Mouse (Mus musculus): Measurements from ENCODE around the gene Dapk1. TPM values are rescaled to one million over a fixed set of nuclear protein-coding genes. Genes with fewer than 3 reads are reported as not detected.

Dapk1 gene
- total and polyA plus RNA-seq, 3 experiments = 26.0 to 27.1 (median 26.3) TPM

DNA sequence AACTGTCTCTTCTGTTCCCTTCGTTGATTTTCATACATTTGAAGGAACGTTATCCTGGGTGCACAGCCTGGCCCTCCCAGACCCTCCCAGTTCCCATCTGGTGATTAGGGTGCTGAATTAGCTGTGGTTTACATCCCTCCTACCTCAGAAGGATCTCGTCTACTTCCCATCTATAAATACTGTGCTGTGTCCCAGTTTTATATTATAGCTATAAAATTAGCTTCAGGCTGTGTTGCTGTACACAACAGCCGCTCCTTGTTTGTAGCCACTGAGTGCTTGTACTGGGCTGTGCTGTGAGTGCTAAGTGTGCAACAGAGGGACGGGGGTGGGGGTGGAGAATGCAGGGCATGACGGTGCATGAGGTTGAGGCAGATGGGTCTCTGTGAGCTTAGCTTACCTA lies 77.2 kb downstream of the Dapk1 start:
- intact Hi-C loops (cut with DNase I) = no loop called here
- H3K27ac ChIP-seq = no peak overlapping the region

DNA sequence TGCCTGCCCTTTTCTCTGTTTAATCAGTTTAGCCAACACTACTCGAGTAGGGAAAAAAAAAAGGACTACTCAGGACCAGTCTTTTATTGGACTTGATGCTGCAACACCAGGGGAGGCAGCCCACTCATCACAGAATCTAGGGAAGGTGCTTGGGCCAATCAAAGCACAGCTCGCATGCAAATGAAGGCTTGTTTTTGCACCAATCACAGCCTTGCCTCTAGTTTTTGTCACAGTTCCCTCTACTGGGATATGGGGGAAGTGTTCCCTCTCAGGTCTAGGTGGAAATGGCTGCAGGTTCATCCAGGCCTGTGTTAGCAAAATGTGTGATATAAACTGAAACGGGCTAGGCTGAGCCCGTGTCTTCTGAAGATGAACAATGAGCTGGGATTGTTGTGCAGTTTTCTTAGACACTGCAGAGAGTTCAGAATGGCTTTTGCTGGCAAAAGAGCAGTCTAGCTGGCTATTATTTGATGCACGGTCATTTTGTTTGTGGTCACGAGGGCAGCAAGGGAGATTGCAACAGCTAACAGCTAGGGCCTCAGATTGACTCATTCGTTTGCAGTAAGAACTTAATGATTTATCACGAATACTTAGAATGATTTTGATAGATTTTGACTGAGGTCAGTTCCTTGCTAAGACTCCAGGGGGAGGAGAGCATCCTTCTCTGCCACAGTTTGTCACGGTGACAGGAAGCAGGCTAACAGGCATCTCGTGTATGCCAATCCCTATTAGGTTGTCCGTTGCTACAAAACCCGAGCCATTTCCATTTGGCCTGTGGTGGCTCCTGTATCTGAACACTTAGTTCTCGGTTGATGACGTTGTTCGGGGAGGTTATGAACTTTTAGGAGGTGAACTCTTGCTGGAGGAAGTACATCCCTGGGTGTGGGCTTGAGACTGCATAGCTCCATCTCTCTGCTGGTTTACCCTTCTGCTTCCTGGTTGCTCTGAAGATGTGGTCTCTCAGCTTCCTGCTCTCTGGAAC lies 81.3 kb downstream of the Dapk1 start:
- Histone ChIP-seq H3K27ac (no peak overlapping the region), H3K36me3 (ENCODE audit: control insufficient read depth, insufficient read depth, low read length) (no peaks in the 10 kb centered on the region), H3K4me3 (no peak overlapping the region), H3K27me3 (ENCODE audit: control insufficient read depth, insufficient read depth, low read length) (no peaks in the 10 kb centered on the region), H3K9ac (ENCODE audit: low read depth, low read length) (no peak overlapping the region), H3K4me1 (ENCODE audit: control insufficient read depth, insufficient read depth, low read length) (peaks cover 16% of the 10 kb centered on the region), H3K79me2 (replicated peaks; ENCODE audit: control insufficient read depth, insufficient read depth, low read length) (no peaks in the 10 kb centered on the region)
- DNase-seq = no peak
- TF ChIP-seq CTCF (IDR thresholded peaks at IDR 0.05) (peak; percentile 29; the same call in 1 of the 2 replicates), EP300 (IDR thresholded peaks at IDR 0.05; ENCODE audit: insufficient read depth, low read depth, low read length) (no peak)
- WGBS = 63% methylated on average over 15 of the region's 15 CpGs
- intact Hi-C loops (cut with DNase I) = no loop called here

More for the DNA sequence above, 77.2 kb downstream of the Dapk1 start:
- H3K4me1 ChIP-seq (ENCODE audit: control insufficient read depth, insufficient read depth, low read length) = peaks cover 7% of the 10 kb centered on the region
- H3K9ac ChIP-seq (ENCODE audit: low read depth, low read length) = no peak overlapping the region
- 0 out of 2 replicates have a peak, but pooled peaks cover 2% of the 10 kb centered on the region for H3K79me2 ChIP-seq (replicated peaks; ENCODE audit: control insufficient read depth, insufficient read depth, low read length)
- TF ChIP-seq EP300 (IDR thresholded peaks at IDR 0.05; ENCODE audit: insufficient read depth, low read depth, low read length) (no peak), CTCF (IDR thresholded peaks at IDR 0.05) (no peak), POLR2A (IDR thresholded peaks at IDR 0.05; ENCODE audit: insufficient read depth, low read depth, low read length) (no peak)
- H3K36me3 ChIP-seq (ENCODE audit: control insufficient read depth, insufficient read depth, low read length) = no peaks in the 10 kb centered on the region
- no peak for DNase-seq
- no peaks in the 10 kb centered on the region for H3K27me3 ChIP-seq (ENCODE audit: control insufficient read depth, insufficient read depth, low read length)
- 82% methylated on average over 6 of the region's 6 CpGs for WGBS
- no peak overlapping the region for H3K4me3 ChIP-seq

DNA sequence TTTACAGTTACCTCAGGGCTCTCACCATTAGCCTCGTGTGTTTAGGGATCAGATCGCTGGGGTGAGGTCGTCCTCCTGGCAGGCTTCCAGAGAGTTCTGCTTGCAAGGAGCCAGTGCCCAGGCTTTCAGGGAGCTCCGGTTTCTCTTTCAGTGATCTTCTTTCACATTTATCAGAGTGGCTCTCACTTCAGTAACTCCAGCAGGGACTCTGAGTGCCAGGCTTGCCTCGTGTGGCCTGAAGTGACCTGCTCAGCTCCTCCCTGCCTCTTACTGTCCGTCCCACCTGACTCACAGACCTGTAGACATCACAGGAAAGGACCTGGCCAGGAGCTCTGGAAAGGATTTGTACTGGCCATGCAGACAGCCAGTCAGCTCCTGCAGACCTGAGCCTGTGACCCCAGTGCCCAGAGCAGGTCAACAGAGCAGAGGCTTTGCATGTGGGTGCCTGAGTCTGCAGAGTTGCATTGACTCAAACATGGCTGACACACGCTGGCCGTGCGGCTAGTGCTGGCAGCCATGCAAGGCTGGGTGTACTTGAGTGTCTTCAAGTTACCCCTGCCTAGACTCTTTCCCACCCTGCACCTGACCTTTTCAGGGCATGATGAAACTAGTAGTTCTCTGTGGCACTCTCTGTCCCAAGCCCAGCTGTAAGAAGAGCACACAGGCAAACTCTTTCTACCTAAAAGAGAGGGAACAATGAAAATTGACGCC lies 82.5 kb downstream of the Dapk1 start:
- Histone ChIP-seq H3K27me3 (ENCODE audit: control insufficient read depth, insufficient read depth, low read length) (no peaks in the 10 kb centered on the region), H3K27ac (peak overlapping the region; percentile 31), H3K79me2 (replicated peaks; ENCODE audit: control insufficient read depth, insufficient read depth, low read length) (no peaks in the 10 kb centered on the region), H3K4me1 (ENCODE audit: control insufficient read depth, insufficient read depth, low read length) (peaks cover 16% of the 10 kb centered on the region), H3K9ac (ENCODE audit: low read depth, low read length) (no peak overlapping the region), H3K36me3 (ENCODE audit: control insufficient read depth, insufficient read depth, low read length) (no peaks in the 10 kb centered on the region), H3K4me3 (no peak overlapping the region)
- TF ChIP-seq POLR2A (IDR thresholded peaks at IDR 0.05; ENCODE audit: insufficient read depth, low read depth, low read length) (no peak), CTCF (IDR thresholded peaks at IDR 0.05) (no peak), EP300 (IDR thresholded peaks at IDR 0.05; ENCODE audit: insufficient read depth, low read depth, low read length) (no peak)
- no peak for DNase-seq
- intact Hi-C loops (cut with DNase I) = no loop called here
- WGBS = 41% methylated on average over 10 of the region's 10 CpGs

DNA sequence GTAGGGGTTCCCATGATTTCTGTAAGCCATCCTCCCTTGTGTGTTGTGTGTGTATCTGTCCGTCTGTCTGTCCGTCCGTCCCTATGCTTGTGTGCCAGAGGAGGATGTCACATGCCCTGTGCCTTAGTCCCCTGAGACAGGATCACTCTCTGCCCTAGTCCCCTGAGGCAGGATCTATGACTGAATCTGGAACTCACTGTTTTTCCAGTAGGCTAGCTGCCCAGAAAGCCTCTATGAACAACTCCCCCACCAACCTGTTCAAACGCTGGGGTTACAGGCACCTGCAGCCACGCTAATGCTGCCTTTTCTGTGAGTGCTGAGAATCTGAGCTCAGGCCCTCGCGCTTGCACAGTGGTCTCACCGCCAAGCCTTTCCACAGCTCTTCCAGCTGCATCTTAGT lies 83.1 kb downstream of the Dapk1 start:
- TF ChIP-seq POLR2A (IDR thresholded peaks at IDR 0.05; ENCODE audit: insufficient read depth, low read depth, low read length) (no peak), CTCF (IDR thresholded peaks at IDR 0.05) (no peak), EP300 (IDR thresholded peaks at IDR 0.05; ENCODE audit: insufficient read depth, low read depth, low read length) (no peak)
- DNase-seq = no peak
- H3K4me3 ChIP-seq = no peak overlapping the region
- intact Hi-C loops (cut with DNase I) = loop anchor here (5.0 kb wide), 1 partner anchor 83 kb away; the partner anchor contains the start of gene Dapk1
- 55% methylated on average over 8 of the region's 8 CpGs for WGBS
- H3K27me3 ChIP-seq (ENCODE audit: control insufficient read depth, insufficient read depth, low read length) = no peaks in the 10 kb centered on the region
- peak overlapping the region; percentile 36; the same call in 1 of the 2 replicates for H3K27ac ChIP-seq
- H3K4me1 ChIP-seq (ENCODE audit: control insufficient read depth, insufficient read depth, low read length) = peaks cover 16% of the 10 kb centered on the region
- no peak overlapping the region for H3K9ac ChIP-seq (ENCODE audit: low read depth, low read length)
- H3K36me3 ChIP-seq (ENCODE audit: control insufficient read depth, insufficient read depth, low read length) = no peaks in the 10 kb centered on the region
- H3K79me2 ChIP-seq (replicated peaks; ENCODE audit: control insufficient read depth, insufficient read depth, low read length) = no peaks in the 10 kb centered on the region

DNA sequence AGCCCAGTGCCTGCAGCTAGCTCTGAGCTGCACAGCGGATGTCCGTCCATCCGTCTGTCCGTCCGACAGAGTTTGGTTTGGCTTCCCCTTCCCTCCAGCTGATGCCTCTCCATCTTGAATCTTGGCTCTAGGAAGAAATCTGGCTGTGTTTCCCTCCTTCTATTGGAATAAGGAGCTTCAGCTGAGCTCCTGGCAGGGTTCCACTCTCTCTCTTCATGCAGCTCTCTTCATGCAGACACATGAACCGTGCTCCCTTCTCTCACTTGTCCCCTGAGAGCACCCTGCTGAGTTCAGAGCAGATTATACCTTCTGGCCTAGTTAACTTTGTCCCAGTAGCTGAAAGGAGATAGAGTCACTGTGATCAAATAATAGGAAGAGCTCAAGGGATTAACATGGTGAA lies 83.5 kb downstream of the Dapk1 start:
- no peak overlapping the region for H3K4me3 ChIP-seq
- whole genome bisulfite sequencing = 48% methylated on average over 6 of the region's 6 CpGs
- peak; percentile 48 to 67 for DNase-seq
- no peak overlapping the region for H3K9ac ChIP-seq (ENCODE audit: low read depth, low read length)
- H3K79me2 ChIP-seq (replicated peaks; ENCODE audit: control insufficient read depth, insufficient read depth, low read length) = no peaks in the 10 kb centered on the region
- H3K36me3 ChIP-seq (ENCODE audit: control insufficient read depth, insufficient read depth, low read length) = no peaks in the 10 kb centered on the region
- H3K27me3 ChIP-seq (ENCODE audit: control insufficient read depth, insufficient read depth, low read length) = no peaks in the 10 kb centered on the region
- H3K4me1 ChIP-seq (ENCODE audit: control insufficient read depth, insufficient read depth, low read length) = peaks cover 16% of the 10 kb centered on the region
- H3K27ac ChIP-seq = peak overlapping the region; percentile 36; the same call in 1 of the 2 replicates
- intact Hi-C loops (cut with DNase I) = loop anchor here (5.0 kb wide), 1 partner anchor 83 kb away; the partner anchor contains the start of gene Dapk1
- TF ChIP-seq CTCF (IDR thresholded peaks at IDR 0.05) (no peak), EP300 (IDR thresholded peaks at IDR 0.05; ENCODE audit: insufficient read depth, low read depth, low read length) (no peak), POLR2A (IDR thresholded peaks at IDR 0.05; ENCODE audit: insufficient read depth, low read depth, low read length) (no peak)

All from heart, adult 2 months (tissue).